Mouse (Mus musculus): ENCODE data around the gene Phldb2.
A peak's percentile ranks its signal among the peaks of the same experiment; 100 is the strongest.

Gene Phldb2

DNA sequence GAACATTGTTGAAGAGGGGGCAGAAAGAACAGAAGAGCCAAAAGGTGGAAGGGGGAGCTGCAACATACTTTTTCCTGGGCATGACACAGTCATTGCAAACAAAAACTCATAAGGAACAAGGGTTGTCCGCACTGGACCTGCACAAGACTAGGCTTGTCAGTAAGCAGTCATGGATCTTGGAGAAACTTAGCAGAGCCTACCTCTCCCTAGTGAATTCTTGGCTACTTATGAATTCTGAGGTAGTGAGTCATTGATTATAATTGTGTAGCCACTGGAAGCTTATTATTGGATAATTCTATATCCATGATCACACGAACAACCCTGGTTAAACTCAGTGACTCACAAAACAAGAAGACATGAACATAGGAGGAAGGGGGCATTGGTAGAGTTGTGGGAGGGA, 7.1 kb downstream of the Phldb2 start:
- no peak for DNase-seq (ENCODE audit: low spot score)

DNA sequence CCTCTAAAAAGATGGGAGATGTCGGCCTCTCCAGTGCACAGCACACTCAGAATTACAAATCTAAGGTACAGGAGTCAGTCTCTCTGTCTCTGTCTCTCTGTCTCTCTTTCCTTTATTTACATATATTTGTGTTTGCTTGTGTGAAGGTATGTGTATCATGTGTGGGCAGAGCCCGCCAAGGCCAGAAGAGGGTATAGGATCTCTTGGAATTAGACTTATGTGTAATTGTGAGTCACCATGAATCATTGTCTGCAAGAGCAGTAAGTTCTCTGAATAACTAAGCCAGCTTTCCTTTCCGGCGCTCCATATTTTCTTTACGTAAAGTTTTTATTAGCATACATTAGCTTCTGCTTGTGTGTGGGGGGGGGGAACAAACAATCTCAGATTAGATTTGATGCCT, 7.7 kb downstream of the Phldb2 start:
- no peak for DNase-seq (ENCODE audit: low spot score)

GRCm38 (mm10) chr16:45945174-45945631, 8.2 kb downstream of the Phldb2 start:
- no peak for DNase-seq (ENCODE audit: low spot score)

- no peak for DNase-seq (ENCODE audit: low spot score)
Observed at GRCm38 (mm10) chr16:45942169-45942891, 11.1 kb downstream of the Phldb2 start.

DNA sequence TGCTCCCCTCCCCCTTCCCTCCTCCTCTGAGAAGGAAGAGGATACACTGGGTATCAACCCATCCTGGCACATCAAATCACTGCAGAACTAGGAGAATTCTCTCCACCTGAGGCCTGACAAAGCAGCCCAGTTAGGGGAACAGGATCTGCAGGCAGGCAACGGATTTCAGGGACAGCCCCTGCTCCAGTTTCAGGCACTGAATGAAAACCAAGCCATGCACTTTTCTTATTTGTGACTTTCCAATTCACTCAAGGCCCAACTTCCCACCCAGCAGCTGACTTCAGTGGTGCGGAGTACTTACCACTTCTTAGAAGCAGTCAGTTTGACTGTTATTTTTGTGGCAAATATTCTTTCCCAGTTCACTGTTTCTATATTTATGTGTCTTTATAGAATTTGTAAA, 12.7 kb downstream of the Phldb2 start:
- DNase-seq (ENCODE audit: low spot score) = no peak

DNA sequence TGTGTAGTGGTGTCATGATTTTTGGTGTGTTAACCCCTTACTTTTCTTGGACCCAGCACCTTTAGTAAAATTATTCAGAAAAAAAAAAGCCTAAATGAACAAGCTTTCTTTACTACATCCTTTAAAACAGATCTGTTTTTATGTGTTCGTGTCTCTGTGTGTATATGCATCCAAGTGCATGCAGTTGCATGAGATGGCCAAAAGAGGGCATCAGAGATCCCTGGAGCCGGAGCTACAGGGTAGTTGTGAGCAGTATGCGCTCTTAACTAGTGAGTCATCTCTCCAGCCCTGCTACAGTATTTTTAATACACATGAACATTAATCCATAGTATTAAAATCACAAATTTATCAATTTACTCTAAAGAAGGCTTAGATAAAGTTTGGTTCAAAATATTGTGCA, 14.0 kb downstream of the Phldb2 start:
- DNase-seq (ENCODE audit: low spot score) = no peak

DNA sequence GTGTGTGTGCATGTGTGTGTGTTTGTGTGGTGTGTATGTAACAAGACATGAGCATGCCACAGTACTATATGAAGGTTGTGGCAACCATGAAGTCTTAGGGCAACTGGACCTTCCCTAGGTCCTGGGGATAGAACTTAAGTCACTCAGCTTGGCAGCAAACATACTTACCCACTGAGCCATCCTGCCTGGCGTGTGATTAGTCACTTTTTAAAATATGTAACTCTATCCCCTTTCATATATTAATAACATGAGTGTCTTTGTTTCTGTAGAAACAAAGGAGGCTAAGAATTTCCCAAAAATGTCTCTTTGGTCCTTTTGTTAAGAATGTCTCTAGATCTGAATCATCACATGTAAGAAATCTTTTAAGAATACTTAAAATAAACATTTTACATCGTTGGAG, 16.0 kb downstream of the Phldb2 start:
- no peak for DNase-seq (ENCODE audit: low spot score)

GRCm38 (mm10) chr16:45936521-45936920, 16.9 kb downstream of the Phldb2 start:
- no peak for DNase-seq (ENCODE audit: low spot score)

DNA sequence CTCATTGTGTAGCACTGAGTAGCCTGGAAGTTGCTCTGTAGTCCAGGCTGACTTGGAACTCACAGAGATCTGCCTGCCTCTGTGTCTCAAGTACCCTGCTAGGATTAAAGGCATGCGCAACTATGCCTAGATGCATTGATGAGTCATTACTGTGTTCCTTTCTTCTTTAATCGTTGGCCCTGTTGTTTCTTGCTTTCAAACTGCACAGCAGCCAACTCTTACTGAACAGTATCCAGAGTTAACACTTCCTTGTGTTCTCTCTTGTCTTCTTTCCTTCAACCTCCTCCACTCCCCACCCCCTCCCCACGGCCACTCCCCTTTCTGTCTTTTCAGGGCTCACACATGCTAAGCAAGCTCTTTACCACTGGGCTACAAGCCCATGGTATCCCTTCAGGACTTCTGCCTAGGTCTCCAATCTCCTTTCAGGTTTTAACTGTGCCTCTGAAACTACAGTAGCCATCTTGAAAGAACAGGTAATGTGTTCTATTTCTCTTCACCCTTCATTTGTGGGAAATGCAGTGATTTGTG, 17.4 kb downstream of the Phldb2 start:
- no peak for DNase-seq (ENCODE audit: low spot score)

GRCm38 (mm10) chr16:45934721-45935407, 18.5 kb downstream of the Phldb2 start:
- DNase-seq (ENCODE audit: low spot score) = no peak

DNA sequence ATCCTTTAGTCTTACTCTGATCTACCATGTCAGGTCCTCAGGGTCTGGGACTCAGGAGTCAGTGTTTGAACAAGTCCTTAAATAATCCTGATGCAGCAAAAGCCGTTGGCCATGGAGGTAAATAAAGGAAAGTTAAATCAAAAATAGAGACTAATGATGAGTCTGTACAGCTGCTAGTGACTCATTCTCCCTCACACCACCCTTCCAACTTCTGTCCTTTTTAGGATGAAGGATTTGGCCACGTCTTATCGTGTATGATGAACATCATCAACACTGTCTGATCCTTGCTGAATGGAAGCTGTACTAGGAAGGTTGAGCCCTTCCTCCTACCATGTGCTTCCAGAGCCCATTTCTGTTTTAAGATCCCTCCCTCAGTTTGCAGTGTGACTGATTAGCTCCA, 23.1 kb downstream of the Phldb2 start:
- DNase-seq (ENCODE audit: low spot score) = no peak

DNA sequence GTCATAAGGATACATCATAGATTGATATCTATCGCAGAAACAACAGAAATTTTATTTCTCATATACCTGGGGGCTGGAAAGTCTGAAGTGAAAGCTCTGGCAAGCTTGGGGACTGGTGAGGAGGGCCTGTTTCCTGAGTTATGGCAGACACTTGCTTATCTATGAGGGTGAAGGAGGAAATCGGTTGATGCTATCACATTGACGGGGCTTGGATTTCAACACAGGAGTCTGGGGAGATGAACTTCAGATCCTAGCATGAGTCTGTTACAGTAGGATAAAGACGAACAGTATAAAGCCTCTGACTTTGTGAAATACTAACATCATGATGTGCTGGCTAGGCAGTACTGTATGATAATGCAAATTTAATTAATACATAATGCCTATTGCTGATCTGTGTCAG, 25.3 kb downstream of the Phldb2 start:
- no peak for DNase-seq (ENCODE audit: low spot score)

DNA sequence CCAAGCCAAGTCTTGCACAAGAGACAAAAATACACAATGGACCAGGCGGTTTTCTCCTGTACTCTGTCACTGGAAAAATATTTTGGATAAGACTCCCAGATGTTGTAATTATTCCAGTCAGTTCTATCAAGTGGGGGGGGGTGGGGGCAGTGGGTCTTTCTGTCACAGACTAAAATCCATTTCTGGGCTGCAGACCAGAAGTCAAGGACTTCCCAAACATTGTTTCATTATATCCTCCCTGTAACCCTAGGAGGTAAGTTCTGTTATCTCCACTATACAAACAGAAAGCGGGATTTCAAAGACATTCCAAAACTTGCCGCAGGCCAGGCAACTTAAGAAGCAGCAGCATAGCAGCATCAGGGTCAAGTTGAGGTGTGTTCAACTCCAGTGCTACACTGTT, 25.8 kb downstream of the Phldb2 start:
- DNase-seq (ENCODE audit: low spot score) = no peak

GRCm38 (mm10) chr16:45926875-45927274, 26.5 kb downstream of the Phldb2 start:
- DNase-seq (ENCODE audit: low spot score) = no peak

DNA sequence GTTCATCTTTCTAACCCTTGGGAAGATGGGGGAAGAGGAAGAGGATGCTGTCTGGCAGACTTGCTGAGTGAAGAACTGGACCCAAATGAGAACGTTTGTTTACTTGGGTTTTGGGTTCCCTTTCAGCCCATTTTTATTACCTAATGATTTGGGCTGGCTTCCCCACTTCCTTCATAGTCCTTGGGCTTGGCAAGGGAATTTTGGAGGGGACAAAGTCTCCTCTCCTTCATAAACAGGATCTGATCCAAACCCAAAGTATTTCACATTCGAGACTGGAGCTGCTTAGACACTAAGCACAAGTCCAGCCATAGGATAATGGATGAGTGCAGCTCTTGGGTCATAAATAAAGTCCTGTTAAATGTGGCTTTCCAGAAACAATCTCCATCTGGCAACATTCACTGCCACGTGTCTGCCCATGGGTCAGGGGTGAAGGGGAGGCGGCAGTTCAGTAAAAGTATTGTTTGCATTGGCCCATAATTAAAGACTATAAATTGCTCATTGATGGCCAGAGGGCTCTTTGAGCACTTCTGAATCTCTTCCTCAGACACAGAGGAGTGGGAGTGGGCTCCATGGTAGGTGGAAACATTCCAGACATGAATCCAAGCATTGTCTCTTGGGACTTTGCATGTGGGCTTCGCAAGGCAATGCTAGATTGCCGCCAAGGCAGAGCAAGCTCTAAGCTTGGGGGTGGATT, 29.5 kb downstream of the Phldb2 start:
- no peak for DNase-seq (ENCODE audit: low spot score)

DNA sequence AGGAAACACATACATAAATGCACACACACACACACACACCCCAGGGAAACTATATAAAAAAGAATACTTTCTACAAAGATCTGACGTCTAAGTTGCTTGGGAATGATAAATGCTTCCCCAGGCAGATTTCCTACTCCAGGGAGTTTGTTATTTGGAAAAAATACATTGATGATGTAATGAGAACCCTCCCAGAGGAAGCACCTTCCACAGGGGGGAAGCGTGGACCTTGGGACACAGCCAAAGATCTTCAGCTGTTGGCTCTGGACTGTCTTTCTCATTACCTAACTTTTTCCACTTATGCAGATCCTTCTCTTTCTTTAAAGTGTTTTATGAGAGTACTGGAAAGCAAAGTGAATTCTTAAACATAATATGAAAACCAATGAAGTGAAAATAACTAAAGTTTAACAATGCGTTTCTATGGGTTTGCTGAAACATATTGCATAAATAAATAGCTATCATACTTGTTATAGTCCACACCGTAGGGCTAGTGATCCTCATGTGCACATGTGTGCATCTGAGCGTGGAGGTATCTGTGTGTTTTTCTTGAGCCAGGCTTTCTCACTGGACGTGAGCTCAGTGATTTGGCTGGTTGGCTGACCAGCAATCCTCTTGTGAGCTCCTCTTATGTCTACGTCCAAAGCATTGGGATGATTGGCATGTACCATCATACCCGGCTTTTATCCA, 30.7 kb downstream of the Phldb2 start:
- no peak for DNase-seq (ENCODE audit: low spot score)

GRCm38 (mm10) chr16:45919572-45919971, 33.8 kb downstream of the Phldb2 start:
- peak; percentile 10 for DNase-seq (ENCODE audit: low spot score)

GRCm38 (mm10) chr16:45903595-45903994, 49.8 kb downstream of the Phldb2 start:
- no peak for DNase-seq (ENCODE audit: low spot score)

DNA sequence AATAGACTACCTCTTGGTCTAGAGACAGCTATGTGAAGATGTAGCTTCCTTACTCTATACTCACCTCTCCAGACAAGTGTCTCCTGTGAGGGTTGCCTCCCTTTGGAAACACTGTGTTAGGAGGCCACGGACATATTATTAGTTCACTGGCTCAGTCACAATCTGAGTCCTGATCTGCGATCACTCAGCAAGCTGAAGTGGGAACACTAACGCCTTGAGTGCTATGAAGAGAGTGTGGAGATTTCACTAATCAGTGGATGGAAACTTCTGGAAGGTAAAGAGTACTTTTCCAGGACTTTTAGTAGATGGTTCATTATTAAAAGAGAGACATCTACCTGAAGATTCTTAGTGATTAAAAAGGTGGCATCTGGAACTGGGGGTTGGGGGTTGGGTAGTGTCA, 54.9 kb downstream of the Phldb2 start:
- no peak for DNase-seq (ENCODE audit: low spot score)

DNA sequence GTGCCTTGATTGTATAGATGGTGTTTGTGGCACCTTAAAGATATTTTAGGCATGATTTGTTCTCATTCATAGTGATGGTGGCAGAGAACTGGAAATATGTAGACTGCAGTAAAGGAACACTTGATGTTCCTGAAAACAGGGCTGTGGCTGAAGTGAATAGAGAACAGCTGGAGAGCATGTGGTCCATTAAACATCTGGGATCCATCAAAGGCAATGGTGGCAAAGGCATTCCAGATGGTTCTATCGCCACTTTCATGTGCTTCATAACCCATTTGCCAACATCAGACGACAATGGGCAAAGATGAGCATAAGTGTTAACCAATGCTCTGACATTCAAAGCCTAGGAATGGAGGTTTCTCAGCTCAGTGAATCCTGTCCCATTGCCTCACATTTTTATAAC, 56.8 kb downstream of the Phldb2 start:
- no peak for DNase-seq (ENCODE audit: low spot score)

- DNase-seq (ENCODE audit: low spot score) = no peak
Observed at GRCm38 (mm10) chr16:45894998-45895397, 58.4 kb downstream of the Phldb2 start.

DNA sequence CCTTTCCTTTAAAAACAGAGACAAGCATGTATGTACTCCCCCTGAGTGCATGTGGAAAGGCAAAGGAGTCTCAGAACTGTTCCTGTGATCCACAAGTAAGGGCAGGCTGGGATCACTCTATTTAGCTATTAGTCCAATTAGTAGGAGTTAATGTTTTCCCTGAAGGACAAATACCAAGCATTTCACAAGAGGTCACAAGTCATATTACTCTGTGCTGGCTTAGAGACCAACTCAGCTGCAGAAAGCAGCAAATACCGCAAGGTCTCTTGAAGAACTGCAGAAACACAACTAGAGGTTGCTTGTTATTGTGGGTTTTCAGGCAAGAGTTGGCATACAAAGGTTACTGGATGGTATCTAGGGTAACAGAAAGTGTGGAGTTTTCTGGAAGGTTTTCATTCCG, 59.6 kb downstream of the Phldb2 start:
- no peak for DNase-seq (ENCODE audit: low spot score)

All from layer of hippocampus, adult 11-12 months (tissue).